Mouse (Mus musculus) small intestine, adult 2 months (tissue): ENCODE measurements around the gene Vdac2.

ENCODE experiments used
- CTCF ChIP-seq: fragments of 200-500 bp; IDR thresholded peaks from 2 replicates; pipeline ENCODE4 v1.5.1; 2012; ENCODE audit warnings: low read depth, mild to moderate bottlenecking, control low read depth, inconsistent platforms, low read length, moderate library complexity, mixed read lengths; ENCODE audit not compliant: insufficient replicate concordance, insufficient read length; ENCODE audit errors: extremely low read depth
- POLR2A ChIP-seq: fragments of 200-500 bp; IDR thresholded peaks from 2 replicates; pipeline ENCODE4 v1.6.1; 2012; ENCODE audit warnings: low read depth, mild to moderate bottlenecking, control low read depth, inconsistent platforms, low read length, moderate library complexity

GRCm38 (mm10) chr14:21787374-21787773 lies 37.7 kb upstream of the Vdac2 start:
- TF ChIP-seq CTCF = no peak
- TF ChIP-seq POLR2A = no peak
